Mouse (Mus musculus): ENCODE measurements at regions not wholly inside any gene's neighbourhood (a gene's known extent, or its start where the extent isn't known, plus 50 kb on each side); places are given as distances from the start of the nearest gene placed in this dataset.

- TF ChIP-seq CTCF (conservative IDR thresholded peaks at IDR 0.05; ENCODE audit: insufficient read depth, insufficient read length, low read depth, low read length): no peak
- no peak for TF ChIP-seq POLR2A (IDR thresholded peaks at IDR 0.05; ENCODE audit: low read depth, low read length)
Measured at GRCm38 (mm10) chr16:74500687-74501086, 89.1 kb upstream of the Robo2 start.
